Mouse (Mus musculus) CH12.LX (cell line): Measurements from ENCODE around the gene Pitpnm2. TPM values are rescaled to one million over a fixed set of nuclear protein-coding genes. Genes with fewer than 3 reads are reported as not detected.

Source experiments
- DNase-seq: peaks from one replicate; pipeline ENCODE4 v3.0.0-alpha.2; 2013; ENCODE audit errors: extremely low read depth
- H3K27ac ChIP-seq: 2 replicates; pipeline ENCODE4 v1.5.1; 2012; ENCODE audit warnings: low read depth, mild to moderate bottlenecking, control low read depth, moderate library complexity; ENCODE audit not compliant: insufficient read depth
- H3K27me3 ChIP-seq: replicated peaks from 2 replicates; pipeline ENCODE3; 2012; ENCODE audit warnings: inconsistent platforms
- H3K36me3 ChIP-seq, 2 experiments: replicated peaks in 1 of 2; 2 replicates each; pipeline versions ENCODE3 to v1.6.1; 2012; ENCODE audit warnings: inconsistent platforms in 1 of 2, low read length in 1 of 2, mild to moderate bottlenecking in 1 of 2, mixed read lengths in 1 of 2, moderate library complexity in 1 of 2; ENCODE audit not compliant: control insufficient read depth in 1 of 2, insufficient read depth in 1 of 2
- H3K4me1 ChIP-seq, 2 experiments: 2 replicates each; pipeline ENCODE4 v1.6.1; 2012; ENCODE audit warnings: inconsistent platforms in 1 of 2, moderate library complexity in 1 of 2; ENCODE audit not compliant: insufficient read depth in 2 of 2, control insufficient read depth in 1 of 2
- H3K4me2 ChIP-seq: 2 replicates; pipeline ENCODE4 v1.6.1; 2012; ENCODE audit warnings: low read depth, mild to moderate bottlenecking, control low read depth; ENCODE audit not compliant: poor library complexity, insufficient read depth, severe bottlenecking
- H3K4me3 ChIP-seq, 3 experiments: fragments of 150-350 bp in 1 of 3; sonication (generic) in 1 of 3; replicated peaks in 1 of 3; 2 replicates each; pipeline versions ENCODE3 to v1.5.1; 2011 to 2012; ENCODE audit warnings: low read depth in 2 of 3, low read length in 2 of 3, mild to moderate bottlenecking in 2 of 3, moderate library complexity in 2 of 3, control low read depth in 1 of 3, improper control_type of control experiment in 1 of 3, inconsistent platforms in 1 of 3, mixed read lengths in 1 of 3; ENCODE audit not compliant: poor library complexity in 1 of 3
- H3K79me2 ChIP-seq: replicated peaks from 2 replicates; pipeline ENCODE4 v1.6.1; 2012; ENCODE audit warnings: mild to moderate bottlenecking, moderate library complexity; ENCODE audit not compliant: control insufficient read depth, poor library complexity, insufficient read depth, severe bottlenecking; ENCODE audit errors: extremely low read depth
- H3K9ac ChIP-seq: 2 replicates; pipeline ENCODE4 v1.6.1; 2012; ENCODE audit warnings: low read depth, mild to moderate bottlenecking, control low read depth, moderate library complexity; ENCODE audit not compliant: insufficient read depth
- H3K9me3 ChIP-seq: replicated peaks from 2 replicates; pipeline ENCODE3; 2012; ENCODE audit warnings: low read length, inconsistent platforms, mixed read lengths
- CHD2 ChIP-seq: IDR thresholded peaks from 2 replicates; pipeline ENCODE4 v1.6.1; 2011; ENCODE audit warnings: low read length, improper control_type of control experiment
- CTCF ChIP-seq, 2 experiments: IDR thresholded peaks in 1 of 2; conservative IDR thresholded peaks in 1 of 2; 2 replicates each; pipeline ENCODE4 v1.5.1; 2011 to 2012; ENCODE audit warnings: low read depth in 2 of 2, low read length in 2 of 2, improper control_type of control experiment in 1 of 2, inconsistent platforms in 1 of 2, mild to moderate bottlenecking in 1 of 2, moderate library complexity in 1 of 2
- ELF1 ChIP-seq: IDR thresholded peaks from 2 replicates; pipeline ENCODE4 v1.6.1; 2014; ENCODE audit warnings: low read depth, mild to moderate bottlenecking, inconsistent platforms, low read length, improper control_type of control experiment
- ETS1 ChIP-seq: conservative IDR thresholded peaks from 2 replicates; pipeline ENCODE4 v1.6.1; 2012; ENCODE audit warnings: low read depth, mild to moderate bottlenecking, inconsistent platforms, low read length, improper control_type of control experiment, moderate library complexity
- IRF4 ChIP-seq: IDR thresholded peaks from 2 replicates; pipeline ENCODE4 v1.6.1; 2014; ENCODE audit warnings: low read depth, mild to moderate bottlenecking, inconsistent platforms, low read length, improper control_type of control experiment
- JUN ChIP-seq: IDR thresholded peaks from 2 replicates; pipeline ENCODE4 v1.6.1; 2011; ENCODE audit warnings: low read depth, mild to moderate bottlenecking, low read length, improper control_type of control experiment, moderate library complexity; ENCODE audit not compliant: insufficient read depth
- MAFK ChIP-seq: IDR thresholded peaks from 2 replicates; pipeline ENCODE4 v1.6.1; 2011; ENCODE audit warnings: low read length, improper control_type of control experiment; ENCODE audit not compliant: insufficient replicate concordance
- MAZ ChIP-seq: IDR thresholded peaks from 2 replicates; pipeline ENCODE4 v1.6.1; 2012; ENCODE audit warnings: low read depth, mild to moderate bottlenecking, inconsistent platforms, low read length, improper control_type of control experiment, moderate library complexity
- MEF2A ChIP-seq: IDR thresholded peaks from 2 replicates; pipeline ENCODE4 v1.6.1; 2014; ENCODE audit warnings: low read depth, mild to moderate bottlenecking, inconsistent platforms, low read length, improper control_type of control experiment, borderline replicate concordance
- MXI1 ChIP-seq: IDR thresholded peaks from 2 replicates; pipeline ENCODE4 v1.6.1; 2011; ENCODE audit warnings: mild to moderate bottlenecking, low read depth, low read length, improper control_type of control experiment
- NELFE ChIP-seq: IDR thresholded peaks from 2 replicates; pipeline ENCODE4 v1.6.1; 2011; ENCODE audit warnings: low read depth, low read length, improper control_type of control experiment
- PAX5 ChIP-seq: IDR thresholded peaks from 2 replicates; pipeline ENCODE4 v1.6.1; 2012; ENCODE audit warnings: low read length, inconsistent platforms, mixed read lengths
- POLR2A ChIP-seq: IDR thresholded peaks from 2 replicates; pipeline ENCODE4 v1.6.1; 2011; ENCODE audit warnings: low read depth, mild to moderate bottlenecking, improper control_type of control experiment, low read length
- POLR2AphosphoS2 ChIP-seq: IDR thresholded peaks from 2 replicates; pipeline ENCODE4 v1.6.1; 2011; ENCODE audit warnings: low read depth, low read length, improper control_type of control experiment
- SIN3A ChIP-seq: IDR thresholded peaks from 2 replicates; pipeline ENCODE4 v1.6.1; 2012; ENCODE audit warnings: low read length, improper control_type of control experiment, inconsistent platforms
- SMC3 ChIP-seq: IDR thresholded peaks from 2 replicates; pipeline ENCODE4 v1.6.1; 2011; ENCODE audit warnings: low read depth, low read length, improper control_type of control experiment
- TBP ChIP-seq: conservative IDR thresholded peaks from 2 replicates; pipeline ENCODE4 v1.6.1; 2011; ENCODE audit warnings: low read depth, low read length, improper control_type of control experiment
- TCF12 ChIP-seq: IDR thresholded peaks from 2 replicates; pipeline ENCODE4 v1.6.1; 2014; ENCODE audit warnings: low read depth, mild to moderate bottlenecking, inconsistent platforms, low read length, improper control_type of control experiment
- UBTF ChIP-seq: IDR thresholded peaks from 2 replicates; pipeline ENCODE4 v1.6.1; 2012; ENCODE audit warnings: low read depth, mild to moderate bottlenecking, inconsistent platforms, low read length, improper control_type of control experiment, moderate library complexity
- USF2 ChIP-seq: conservative IDR thresholded peaks from 2 replicates; pipeline ENCODE4 v1.6.1; 2011; ENCODE audit warnings: low read depth, low read length, improper control_type of control experiment
- ZC3H11A ChIP-seq: IDR thresholded peaks from 2 replicates; pipeline ENCODE4 v1.6.1; 2012; ENCODE audit warnings: low read depth, mild to moderate bottlenecking, inconsistent platforms, low read length, improper control_type of control experiment
- ZKSCAN1 ChIP-seq: IDR thresholded peaks from 2 replicates; pipeline ENCODE4 v1.6.1; 2012; ENCODE audit warnings: low read depth, inconsistent platforms, low read length, improper control_type of control experiment, borderline replicate concordance
- ZNF384 ChIP-seq: IDR thresholded peaks from 2 replicates; pipeline ENCODE4 v1.6.1; 2012; ENCODE audit warnings: low read depth, low read length, improper control_type of control experiment, inconsistent platforms
- dilution Hi-C: fragments of 300-500 bp; cut with MboI; formaldehyde crosslinking; loops from 2 replicates; pipeline ENCODE4 v1.14.3; 2020; ENCODE audit warnings: low sequenced_read_pairs; ENCODE audit not compliant: extremely low pct_unique_long_range_greater_than_20kb, extremely low pct_ligation_motif_present
- in situ Hi-C: fragments of 300-500 bp; cut with MboI; formaldehyde crosslinking; loops from 3 replicates; pipeline ENCODE4 v1.14.3; 2019; ENCODE audit warnings: low sequenced_read_pairs, low pct_ligation_motif_present, low pct_unique_long_range_greater_than_20kb, mixed read lengths
- polyA plus RNA-seq: library from polyadenylated mRNA; unstranded; fragments of >175 nt; gene quantifications from 2 replicates; pipeline ENCODE4 v1.2.1, GENCODE M21; 2012; ENCODE audit warnings: low read depth; ENCODE audit not compliant: insufficient read length
- total RNA-seq, 2 experiments: library from RNA; depleted of rRNA; stranded (reverse); fragments of 300-350 nt in 1 of 2; fragments of >200 nt in 1 of 2; gene quantifications; 2 replicates each; pipeline ENCODE4 v1.2.3; 2012 to 2014

The Pitpnm2 gene
- total and polyA plus RNA-seq, 3 experiments = 1.0 to 11.9 (median 5.3) TPM

DNA sequence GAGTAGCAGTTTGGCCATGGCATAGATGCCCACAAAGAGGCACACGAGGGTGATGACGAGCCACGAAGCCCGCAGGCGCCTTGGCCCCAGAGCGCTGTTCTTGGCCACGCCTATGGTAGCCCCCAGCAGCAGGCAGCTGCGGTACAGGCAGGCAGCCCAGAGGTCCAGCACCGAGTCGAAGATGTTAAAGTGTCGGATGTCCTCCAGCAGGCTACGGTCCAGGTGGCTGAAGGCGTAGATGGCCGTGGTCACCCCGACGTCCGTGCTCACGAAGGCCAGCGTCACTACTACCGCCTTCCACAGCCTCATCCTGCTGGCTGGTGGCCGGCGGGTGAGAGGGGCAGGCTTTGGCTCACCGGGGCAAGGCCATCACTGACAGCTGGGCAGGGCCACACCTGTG is 159.7 kb downstream of the Pitpnm2 start:
- Histone ChIP-seq H3K27ac (no peak overlapping the region), H3K4me1 (peaks cover 0 to under 1% of the 10 kb centered on the region in 2 experiments; a peak in 2 of 4 replicates), H3K9me3 (no peaks in the 10 kb centered on the region), H3K9ac (no peak overlapping the region), H3K4me2 (no peak overlapping the region), H3K79me2 (no peaks in the 10 kb centered on the region), H3K36me3 (peaks cover 8 to 22% of the 10 kb centered on the region in 2 experiments), H3K4me3 (no peak overlapping the region), H3K27me3 (peaks cover under 1% of the 10 kb centered on the region)
- dilution Hi-C loops = no loop called here
- no peak for TF ChIP-seq TBP
- no peak for TF ChIP-seq ELF1
- TF ChIP-seq POLR2A = no peak
- TF ChIP-seq MAZ = no peak
- TF ChIP-seq TCF12 = no peak
- in situ Hi-C loops = loop anchor here (10.0 kb wide), 1 partner anchor 135 kb away; no protein-coding TSS in a partner anchor
- no peak for DNase-seq

DNA sequence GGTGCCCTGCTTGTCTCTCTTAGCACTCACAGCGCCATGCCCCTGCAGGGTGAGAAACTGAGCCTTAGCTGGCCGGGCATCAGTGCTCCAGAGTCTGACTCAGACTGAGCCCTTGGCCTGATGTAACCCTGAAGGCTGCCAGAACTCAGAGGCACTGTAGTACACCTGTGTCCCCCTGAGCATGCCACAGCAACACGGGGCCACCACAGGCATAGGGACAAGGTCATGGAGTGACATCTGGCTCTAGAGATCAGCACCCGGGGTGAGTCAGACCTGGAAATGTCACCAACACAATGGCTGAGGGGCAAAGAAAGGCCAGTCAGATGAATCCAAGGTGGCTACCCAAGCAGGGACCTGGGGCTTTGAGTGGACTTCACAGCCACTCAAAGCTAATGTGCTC is 162.7 kb downstream of the Pitpnm2 start:
- no peaks in the 10 kb centered on the region for H3K9me3 ChIP-seq
- no peak for TF ChIP-seq SMC3
- TF ChIP-seq PAX5 = no peak
- TF ChIP-seq POLR2AphosphoS2 = no peak
- TF ChIP-seq ELF1 = no peak
- no peak for TF ChIP-seq MAFK
- no peak for TF ChIP-seq ETS1
- no peak for TF ChIP-seq MXI1
- no peak for TF ChIP-seq TCF12
- no peak for TF ChIP-seq USF2
- no peak for TF ChIP-seq IRF4
- TF ChIP-seq ZC3H11A = no peak
- no peak for TF ChIP-seq JUN
- TF ChIP-seq, all 38 proteins: peak for 0
- Histone ChIP-seq H3K79me2 (no peaks in the 10 kb centered on the region), H3K9ac (no peak overlapping the region), H3K36me3 (peaks cover 8 to 18% of the 10 kb centered on the region in 2 experiments), H3K4me2 (no peak overlapping the region), H3K27me3 (no peaks in the 10 kb centered on the region), H3K4me1 (0 out of 4 replicates have a peak, but pooled peaks cover 0 to 3% of the 10 kb centered on the region in 2 experiments), H3K4me3 (no peak overlapping the region), H3K27ac (no peak overlapping the region)
- in situ Hi-C loops = loop anchor here (10.0 kb wide), 1 partner anchor 132 kb away; no protein-coding TSS in a partner anchor
- dilution Hi-C loops = no loop called here
- no peak for DNase-seq

DNA sequence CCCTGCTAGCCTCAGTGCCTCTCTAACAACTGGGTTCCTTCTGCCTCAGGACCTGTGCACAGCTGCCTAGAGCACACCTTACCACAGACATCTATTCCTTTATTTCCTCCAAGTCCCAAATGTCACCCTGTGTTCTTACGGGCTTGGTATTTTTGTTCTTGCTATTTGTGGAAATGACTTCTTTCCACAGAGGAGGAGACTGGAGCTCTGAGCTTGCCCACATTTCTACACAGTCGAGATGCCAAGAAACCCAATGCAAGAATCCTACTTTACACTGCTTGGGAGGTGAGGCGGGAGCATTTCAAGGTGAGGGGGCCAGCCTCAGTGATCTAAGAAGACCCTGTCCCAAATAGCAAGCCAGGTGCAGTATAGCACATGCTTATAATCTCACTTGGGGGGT is 164.0 kb downstream of the Pitpnm2 start:
- Histone ChIP-seq H3K27ac (no peak overlapping the region), H3K4me1 (peaks cover 0 to 10% of the 10 kb centered on the region in 2 experiments; a peak in 1 of 4 replicates), H3K9me3 (no peaks in the 10 kb centered on the region), H3K36me3 (peaks cover 8 to 18% of the 10 kb centered on the region in 2 experiments), H3K9ac (no peak overlapping the region), H3K4me3 (no peak overlapping the region), H3K79me2 (no peaks in the 10 kb centered on the region), H3K27me3 (no peaks in the 10 kb centered on the region), H3K4me2 (no peak overlapping the region)
- in situ Hi-C loops = loop anchor here (10.0 kb wide), 1 partner anchor 131 kb away; no protein-coding TSS in a partner anchor
- dilution Hi-C loops = no loop called here
- no peak for DNase-seq
- no peak for TF ChIP-seq ZKSCAN1
- no peak for TF ChIP-seq ZNF384
- no peak for TF ChIP-seq UBTF
- TF ChIP-seq MXI1 = no peak
- TF ChIP-seq NELFE = no peak
- no peak for TF ChIP-seq SMC3
- no peak for TF ChIP-seq SIN3A
- no peak for TF ChIP-seq CTCF (conservative IDR thresholded peaks at IDR 0.05 in 1 of 2, IDR thresholded peaks at IDR 0.05 in 1 of 2; ENCODE audit: low read depth in 2 of 2, low read length in 2 of 2)
- TF ChIP-seq JUN = no peak
- TF ChIP-seq MEF2A = no peak
- no peak for TF ChIP-seq ETS1
- TF ChIP-seq CHD2 = no peak
- TF ChIP-seq IRF4 = no peak
